Mouse (Mus musculus) thymus, postnatal 0 days (tissue): ENCODE data around the gene Slc29a4. TPM values are rescaled to one million over a fixed set of nuclear protein-coding genes. Genes with fewer than 3 reads are reported as not detected.
A peak's percentile ranks its signal among the peaks of the same experiment; 100 is the strongest.

Source experiments
- DNase-seq: peaks from one replicate; pipeline ENCODE4 v3.0.0-alpha.2; 2015; ENCODE audit warnings: low spot score
- polyA plus RNA-seq: library from polyadenylated mRNA; unstranded; fragments of >200 nt; fragmentation: Nextera tagmentation; extraction: Ambion mirVana; gene quantifications from 2 replicates; pipeline ENCODE4 v1.2.1, GENCODE M21; 2015

Gene Slc29a4
- polyA plus RNA-seq, 1 experiment from 2014 or later = 0.44 TPM

GRCm38 (mm10) chr5:142730295-142730694 is 38.0 kb downstream of the Slc29a4 start:
- DNase-seq = peak; percentile 20

- no peak for DNase-seq
These were observed 39.6 kb downstream of the Slc29a4 start for GRCm38 (mm10) chr5:142731916-142732315.

- DNase-seq = no peak
These were observed 47.6 kb downstream of the Slc29a4 start for GRCm38 (mm10) chr5:142739941-142740340.

GRCm38 (mm10) chr5:142747026-142747629 is 54.8 kb downstream of the Slc29a4 start:
- DNase-seq = no peak

GRCm38 (mm10) chr5:142750173-142750572 is 57.9 kb downstream of the Slc29a4 start:
- no peak for DNase-seq

GRCm38 (mm10) chr5:142752241-142752640 is 59.9 kb downstream of the Slc29a4 start:
- DNase-seq = no peak

GRCm38 (mm10) chr5:142759786-142760185 is 67.5 kb downstream of the Slc29a4 start:
- DNase-seq = no peak

GRCm38 (mm10) chr5:142761326-142761983 is 69.1 kb downstream of the Slc29a4 start:
- no peak for DNase-seq

GRCm38 (mm10) chr5:142762082-142762807 is 69.9 kb downstream of the Slc29a4 start:
- no peak for DNase-seq

- DNase-seq = no peak
These were observed 72.0 kb downstream of the Slc29a4 start for GRCm38 (mm10) chr5:142764306-142764705.

- no peak for DNase-seq
These were observed 72.6 kb downstream of the Slc29a4 start for GRCm38 (mm10) chr5:142764889-142765288.

GRCm38 (mm10) chr5:142766708-142767107 is 74.4 kb downstream of the Slc29a4 start:
- no peak for DNase-seq

- DNase-seq = peak; percentile 54
These were observed 75.6 kb downstream of the Slc29a4 start for GRCm38 (mm10) chr5:142767937-142768336.

GRCm38 (mm10) chr5:142768352-142769267 is 76.3 kb downstream of the Slc29a4 start:
- no peak for DNase-seq

- DNase-seq = no peak
These were observed 77.3 kb downstream of the Slc29a4 start for GRCm38 (mm10) chr5:142769641-142770040.

GRCm38 (mm10) chr5:142771034-142771433 is 78.7 kb downstream of the Slc29a4 start:
- DNase-seq = no peak

- no peak for DNase-seq
These were observed 79.7 kb downstream of the Slc29a4 start for GRCm38 (mm10) chr5:142771964-142772363.
